Mouse (Mus musculus) left cerebral cortex, adult 18-20 months (tissue): ENCODE data around the gene Tmem233. TPM values are rescaled to one million over a fixed set of nuclear protein-coding genes. Genes with fewer than 3 reads are reported as not detected.
A peak's percentile ranks its signal among the peaks of the same experiment; 100 is the strongest.

Source experiments
- DNase-seq, 2 experiments: peaks; one replicate each; pipeline ENCODE4 v3.0.0; 2021 to 2022; ENCODE audit warnings: low spot score in 2 of 2, mixed read lengths in 1 of 2
- total RNA-seq, 2 experiments: library from RNA; stranded (reverse); gene quantifications; 2 replicates each; pipeline ENCODE4 v1.2.3; 2021

Gene Tmem233
- total RNA-seq, 2 experiments from 2014 or later: not detected

DNA sequence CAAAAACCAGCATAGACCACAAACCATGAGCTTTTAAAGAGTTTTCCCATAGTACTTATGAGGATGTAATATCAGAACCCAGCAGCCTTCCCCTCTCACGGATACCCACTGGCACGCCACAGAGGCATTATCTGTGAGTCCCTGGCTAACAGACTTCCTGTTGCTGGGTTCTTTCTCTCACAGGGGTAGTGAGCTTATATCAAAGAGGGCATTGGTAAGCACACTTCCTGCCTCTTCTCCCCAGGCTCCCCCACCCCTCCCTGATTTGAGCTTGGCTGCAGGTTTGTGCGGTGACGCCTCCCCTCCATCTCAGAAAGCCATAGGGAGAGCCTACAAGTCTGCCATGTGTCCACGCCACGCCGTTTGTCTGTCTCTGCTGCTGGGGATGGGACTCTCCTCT is 54.0 kb downstream of the Tmem233 start:
- no peak for DNase-seq

DNA sequence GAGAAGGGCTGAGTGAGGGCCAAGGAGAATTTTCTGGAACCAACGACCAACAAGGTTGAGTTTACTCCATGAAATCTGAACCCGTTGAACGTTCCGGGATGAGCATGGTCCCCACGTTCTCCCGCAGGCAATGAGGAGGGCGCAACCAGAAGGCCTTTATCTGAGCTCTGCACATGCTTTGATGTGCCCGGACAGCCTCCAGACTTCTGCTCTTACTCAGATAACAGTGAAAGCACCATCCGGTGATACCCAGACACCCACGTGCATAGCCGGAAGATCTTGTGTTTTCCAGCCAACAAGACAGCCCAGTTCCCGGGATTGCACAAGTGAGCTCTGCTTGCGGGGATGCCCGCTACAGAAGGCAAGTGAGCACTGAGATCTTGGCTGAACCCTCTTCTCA is 56.5 kb downstream of the Tmem233 start:
- DNase-seq: no peak

DNA sequence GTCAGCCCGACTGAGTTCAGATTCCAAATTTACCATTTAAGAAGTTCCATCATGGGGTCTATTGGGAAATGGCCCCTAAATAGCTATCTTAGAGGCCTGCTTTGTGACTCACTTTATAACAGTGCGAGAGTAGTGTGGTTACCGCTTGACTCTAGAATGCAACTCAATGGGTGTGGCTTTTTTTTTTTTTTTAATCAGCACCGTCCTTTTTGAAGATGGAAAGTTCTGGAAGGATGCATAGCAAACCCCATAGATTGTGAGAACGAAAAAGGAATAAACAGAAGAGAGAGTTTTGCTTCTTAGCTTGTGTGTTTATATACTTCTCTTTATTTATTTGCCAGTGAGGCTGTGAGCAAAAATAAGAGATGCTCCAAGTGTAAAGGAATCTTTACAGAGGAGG is 56.9 kb downstream of the Tmem233 start:
- DNase-seq: no peak

DNA sequence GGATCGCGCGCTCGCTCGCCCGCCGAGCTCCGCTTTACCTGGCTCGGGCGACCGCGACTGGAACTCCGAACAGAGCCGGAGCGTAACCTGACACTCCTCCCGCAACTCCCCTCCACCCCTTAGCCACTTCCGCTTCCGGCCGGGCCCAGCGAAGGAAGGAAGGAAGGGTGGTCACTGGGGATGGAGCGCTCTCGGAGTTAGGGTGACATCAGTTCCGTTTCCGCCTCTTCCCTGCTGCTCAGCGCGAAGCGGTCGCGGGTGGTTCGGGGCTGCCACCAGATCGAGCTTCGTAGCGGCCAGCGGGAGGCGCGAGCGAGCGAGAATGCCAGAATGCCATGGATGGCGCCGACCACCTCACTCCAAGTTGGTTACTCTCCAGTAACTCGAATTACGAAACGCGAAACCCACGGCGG is 58.7 kb downstream of the Tmem233 start, which contains the start of gene Prkab1:
Gene Prkab1, minus strand, starts transcription at position 182 of the 413 bp plus-strand sequence.
- peak; percentile 87 to 93 for DNase-seq

DNA sequence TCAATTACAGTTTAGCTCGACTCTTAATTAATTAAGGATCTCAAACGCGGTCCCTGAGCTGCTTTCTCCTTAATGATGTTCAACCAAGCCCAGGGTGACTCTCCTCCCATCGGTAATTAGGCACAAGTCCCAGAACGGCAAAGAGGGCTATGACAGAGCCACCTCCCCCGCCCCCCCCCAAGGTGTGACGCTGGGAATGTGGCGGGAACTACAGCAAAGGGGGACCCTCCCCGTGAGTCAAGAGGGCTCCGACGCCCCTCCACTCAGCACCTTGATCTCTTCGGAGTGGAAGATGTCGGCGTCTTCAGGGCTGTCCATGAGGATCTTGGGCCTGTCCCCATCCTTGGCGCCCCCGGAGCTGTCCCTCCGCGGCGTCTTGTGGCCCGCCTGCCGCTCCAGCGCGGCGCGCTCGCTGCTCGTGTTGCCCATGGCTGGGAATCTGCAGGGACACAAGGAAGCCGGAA is 59.2 kb downstream of the Tmem233 start:
- no peak for DNase-seq

DNA sequence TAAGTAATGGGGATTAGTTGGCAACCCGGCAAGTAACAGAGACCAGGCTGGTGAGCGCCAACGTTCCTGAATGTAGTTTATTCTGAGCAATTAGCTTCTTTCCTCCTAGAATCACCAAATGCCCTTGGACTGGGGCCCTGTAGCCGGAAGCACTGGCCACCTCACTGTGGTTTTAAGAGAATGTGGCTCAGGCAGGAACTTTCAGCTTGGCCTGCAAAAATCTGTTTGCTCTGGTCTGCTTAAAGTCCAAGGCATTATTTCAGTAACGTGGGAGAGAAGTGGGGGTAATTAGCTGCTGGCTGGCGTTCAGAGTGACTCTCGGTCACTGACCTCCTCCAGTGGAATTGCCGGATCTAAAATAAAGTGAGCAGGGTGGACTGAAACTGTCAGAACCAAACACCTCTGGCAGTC is 59.8 kb downstream of the Tmem233 start:
- DNase-seq: no peak

DNA sequence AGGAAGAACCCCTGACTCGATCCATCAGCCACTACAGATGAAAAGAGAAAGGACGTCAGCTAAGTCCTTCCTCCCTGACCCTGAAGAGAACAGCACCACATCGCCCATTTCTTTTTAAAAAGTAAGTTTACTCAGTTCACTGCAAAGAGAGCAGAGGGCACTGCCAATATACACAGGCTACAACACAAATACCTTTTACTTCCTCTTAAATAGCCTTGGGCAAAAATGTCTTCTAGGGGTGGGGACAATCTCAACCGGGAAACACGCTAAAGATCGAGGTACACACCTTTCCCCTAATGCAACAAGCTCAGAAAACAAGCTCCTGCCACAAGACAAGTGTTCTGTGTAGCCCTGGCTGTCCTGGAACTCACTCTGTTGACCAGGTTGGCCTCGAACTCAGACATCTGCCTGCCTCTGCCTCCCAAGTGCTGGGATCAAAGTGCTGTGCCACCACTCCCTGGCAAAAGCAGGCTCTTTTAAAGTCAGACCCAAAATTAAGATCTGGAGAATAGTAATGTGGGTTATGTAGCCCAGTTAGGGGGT is 60.3 kb downstream of the Tmem233 start:
- DNase-seq: no peak

DNA sequence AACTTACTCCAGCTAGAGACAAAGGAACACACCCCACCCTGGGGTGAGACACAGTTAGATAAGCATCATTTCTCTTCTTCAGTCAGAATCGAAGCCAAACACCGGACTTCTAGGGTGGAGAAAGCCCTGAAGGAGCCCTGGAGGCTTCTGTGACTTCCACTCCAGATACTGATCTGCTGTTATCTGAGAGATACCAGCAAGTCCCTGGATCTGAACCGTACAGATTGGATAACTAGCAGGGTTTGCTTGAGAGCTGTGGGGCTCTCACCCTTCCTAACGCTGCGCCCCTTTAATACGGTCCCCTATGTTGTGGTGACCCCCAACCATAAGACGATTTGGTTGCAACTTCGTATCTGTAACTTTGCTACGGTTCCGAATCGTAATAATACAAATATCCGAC is 60.9 kb downstream of the Tmem233 start:
- DNase-seq: no peak

DNA sequence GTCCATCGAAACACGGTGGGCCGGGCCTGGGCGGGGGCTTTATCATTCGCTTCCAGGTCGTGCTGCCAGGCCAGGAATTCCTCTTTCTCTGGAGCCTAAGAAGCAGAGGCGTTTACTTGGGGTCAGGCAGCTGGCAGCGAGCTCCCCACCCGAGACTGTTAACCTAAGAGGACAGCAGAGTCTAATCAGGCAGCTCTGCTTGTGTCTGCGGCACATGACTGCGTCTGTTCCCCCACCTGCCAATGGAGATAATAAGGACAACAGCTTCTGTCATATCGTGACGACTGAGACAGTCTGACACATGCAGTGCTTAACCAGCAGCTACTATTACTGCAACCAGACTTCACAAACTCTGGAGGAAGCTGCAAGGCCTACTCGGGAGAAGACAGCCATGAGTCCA is 61.5 kb downstream of the Tmem233 start:
- DNase-seq: no peak

DNA sequence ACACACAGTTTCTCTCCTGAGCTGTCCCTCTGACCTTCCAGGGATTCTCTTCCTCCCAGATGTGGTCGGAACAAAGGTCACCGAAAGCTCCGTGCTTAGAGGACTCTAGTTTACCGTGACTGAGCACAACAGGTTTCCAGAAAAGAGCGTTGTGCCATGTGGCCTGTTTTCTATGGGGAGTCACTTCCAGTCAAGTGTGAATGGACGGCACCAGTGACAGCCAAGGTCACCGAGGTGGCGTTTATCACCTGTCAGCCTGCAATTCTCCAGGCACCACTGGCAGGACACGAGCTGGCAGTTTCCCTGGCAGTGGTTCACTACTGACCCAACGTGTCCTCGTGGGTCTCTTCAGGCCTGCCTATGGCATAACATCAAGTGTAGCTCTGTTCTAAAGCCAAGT is 63.7 kb downstream of the Tmem233 start:
- DNase-seq: no peak

DNA sequence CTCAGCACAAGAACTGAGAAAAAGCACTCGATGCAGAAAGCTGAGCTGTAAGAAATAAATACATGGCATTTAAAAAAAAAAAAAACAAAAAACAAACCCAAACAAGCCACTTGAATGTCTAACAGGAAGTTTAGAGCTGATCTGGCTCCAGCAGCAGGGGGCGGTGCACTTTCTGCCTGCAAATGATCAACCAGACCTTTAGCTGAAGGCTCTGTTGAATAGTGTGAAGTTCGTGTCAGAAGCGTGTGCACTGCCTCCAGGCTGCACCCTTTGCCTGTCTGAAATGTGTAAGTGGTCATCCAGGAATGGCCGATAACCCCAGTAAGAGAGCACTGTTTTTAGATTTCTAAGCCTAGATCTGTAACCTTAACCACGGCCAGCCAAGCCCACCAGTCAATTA is 64.3 kb downstream of the Tmem233 start:
- no peak for DNase-seq

DNA sequence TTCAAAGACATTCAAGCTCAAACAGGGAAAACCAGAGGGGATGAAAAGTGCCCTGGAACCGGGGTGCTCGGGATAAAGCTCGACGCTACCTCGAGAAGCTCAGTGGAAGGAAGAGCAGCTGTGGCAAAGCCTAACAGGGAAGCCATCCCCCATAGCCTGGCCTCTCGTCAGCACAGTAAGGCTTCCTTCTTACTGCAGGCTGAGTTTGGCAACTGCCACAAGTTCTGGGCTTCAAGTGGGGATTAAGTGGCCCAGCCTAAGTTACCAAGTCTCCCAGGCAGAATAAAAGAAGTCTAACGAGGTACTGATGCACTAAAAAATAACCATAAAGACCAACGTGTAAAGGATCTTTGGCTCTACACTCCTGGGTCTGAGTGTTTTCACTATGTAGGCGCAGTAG is 64.8 kb downstream of the Tmem233 start:
- no peak for DNase-seq

DNA sequence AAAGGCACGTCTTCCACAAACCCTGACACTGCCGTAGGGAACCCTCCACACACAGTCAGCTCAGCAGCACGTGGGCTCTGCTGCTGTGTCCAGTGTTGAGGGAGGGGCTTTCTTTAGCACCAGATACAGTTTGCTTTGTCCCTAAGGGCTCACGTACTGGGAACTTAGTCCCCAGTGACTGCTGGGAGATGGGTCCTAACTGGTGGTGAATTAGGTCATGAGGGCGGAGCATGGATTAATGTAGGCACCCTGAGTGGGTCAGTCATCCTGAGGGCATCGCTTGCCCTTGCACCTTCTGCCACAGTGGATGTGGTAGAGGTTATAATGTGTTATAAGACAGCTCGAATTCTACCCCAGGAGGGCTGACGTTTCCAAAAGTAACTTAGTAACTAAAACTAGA is 65.7 kb downstream of the Tmem233 start:
- no peak for DNase-seq

DNA sequence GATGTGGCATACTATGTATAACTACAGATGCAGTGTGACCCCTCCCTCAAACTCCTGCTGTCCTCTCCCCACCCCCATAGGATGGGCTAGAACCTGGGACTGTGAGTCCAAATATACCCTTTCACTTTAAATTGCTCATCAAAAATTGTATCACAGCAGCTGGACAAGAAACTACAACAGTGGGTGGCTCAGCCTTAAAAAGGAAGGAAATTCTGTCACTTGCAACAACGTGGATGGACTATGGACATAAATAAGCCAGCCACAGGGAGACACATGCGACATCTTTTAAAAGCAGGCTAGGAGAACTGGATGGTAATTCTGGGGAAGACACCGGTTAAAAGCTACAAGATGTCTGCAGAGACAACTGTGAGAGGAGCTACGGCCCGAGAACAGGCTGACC is 66.5 kb downstream of the Tmem233 start:
- no peak for DNase-seq

DNA sequence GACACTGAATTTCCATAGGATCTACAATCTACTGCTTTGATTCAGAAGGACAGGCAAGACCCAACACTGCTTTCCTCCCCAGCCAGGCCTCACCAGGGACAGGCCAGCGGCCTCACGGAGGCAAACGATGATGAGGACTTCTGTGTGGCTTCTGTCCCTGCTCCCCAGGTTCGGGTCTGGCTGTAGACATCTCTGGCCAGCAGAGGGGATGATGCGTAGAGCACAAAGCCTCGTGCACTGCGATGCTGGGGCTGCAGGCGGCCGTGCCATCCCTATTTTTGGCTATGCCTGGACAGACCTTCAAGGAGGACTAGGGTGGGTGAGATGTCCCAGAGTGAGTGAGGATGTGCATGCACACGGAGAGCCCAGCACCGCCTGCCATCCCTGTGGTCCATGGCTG is 68.8 kb downstream of the Tmem233 start:
- DNase-seq: no peak

DNA sequence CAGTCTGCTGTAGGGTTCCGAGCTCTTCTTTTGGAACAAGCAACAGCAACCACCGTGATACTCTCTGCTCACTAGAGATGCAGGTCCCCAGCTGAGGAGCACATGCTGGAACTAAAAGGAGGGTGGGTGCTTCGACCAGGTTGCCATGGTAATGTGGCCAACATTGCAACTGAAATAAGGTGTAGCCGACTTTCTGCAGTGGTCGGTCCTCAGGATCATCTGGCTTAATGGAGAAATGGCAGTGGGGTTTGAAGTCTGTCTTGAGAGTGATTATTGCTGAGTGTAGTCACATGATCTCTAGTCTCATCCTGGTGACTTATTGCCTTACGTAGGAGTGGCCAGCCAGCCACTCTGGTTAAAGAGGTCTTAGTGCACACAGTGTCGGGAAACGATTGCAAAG is 69.2 kb downstream of the Tmem233 start:
- DNase-seq: no peak

DNA sequence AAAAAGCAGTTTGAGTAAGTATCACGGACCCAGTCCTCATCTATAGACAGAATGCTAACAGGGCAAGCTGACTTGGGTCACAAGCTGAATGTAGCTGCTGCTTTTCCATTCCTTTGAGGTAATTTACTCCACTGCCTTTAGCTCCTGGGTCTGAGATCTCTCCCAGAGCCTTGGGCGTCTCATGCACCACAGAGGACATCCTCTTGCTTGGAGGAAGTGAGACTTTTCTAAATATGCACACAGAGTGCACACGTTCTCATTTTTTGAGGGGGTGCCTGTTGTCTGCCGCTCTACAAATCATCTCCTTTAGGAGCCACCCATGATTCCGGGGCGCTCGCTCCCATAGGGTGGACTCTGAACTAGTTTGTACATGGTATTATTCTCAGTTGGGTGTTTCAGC is 70.5 kb downstream of the Tmem233 start:
- no peak for DNase-seq

DNA sequence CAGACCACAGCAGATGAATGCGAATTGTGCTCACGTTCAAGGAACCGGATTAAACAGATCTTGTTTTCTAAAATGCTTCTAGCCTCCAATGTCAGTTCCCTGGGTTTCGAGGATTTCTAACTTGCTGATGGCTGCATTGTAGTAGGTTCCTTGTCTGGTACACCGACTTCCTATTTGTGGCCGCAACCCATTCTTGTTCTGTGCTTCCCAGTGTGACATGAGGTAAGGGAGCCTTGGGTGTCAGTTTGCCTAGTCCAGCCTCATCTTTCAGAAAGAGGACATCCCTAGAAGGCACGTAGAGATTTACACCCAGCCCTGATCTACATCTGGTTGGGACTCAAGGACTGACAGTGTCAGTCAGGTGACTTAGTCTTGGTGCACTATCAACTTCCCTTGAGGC is 71.3 kb downstream of the Tmem233 start:
- DNase-seq: no peak

DNA sequence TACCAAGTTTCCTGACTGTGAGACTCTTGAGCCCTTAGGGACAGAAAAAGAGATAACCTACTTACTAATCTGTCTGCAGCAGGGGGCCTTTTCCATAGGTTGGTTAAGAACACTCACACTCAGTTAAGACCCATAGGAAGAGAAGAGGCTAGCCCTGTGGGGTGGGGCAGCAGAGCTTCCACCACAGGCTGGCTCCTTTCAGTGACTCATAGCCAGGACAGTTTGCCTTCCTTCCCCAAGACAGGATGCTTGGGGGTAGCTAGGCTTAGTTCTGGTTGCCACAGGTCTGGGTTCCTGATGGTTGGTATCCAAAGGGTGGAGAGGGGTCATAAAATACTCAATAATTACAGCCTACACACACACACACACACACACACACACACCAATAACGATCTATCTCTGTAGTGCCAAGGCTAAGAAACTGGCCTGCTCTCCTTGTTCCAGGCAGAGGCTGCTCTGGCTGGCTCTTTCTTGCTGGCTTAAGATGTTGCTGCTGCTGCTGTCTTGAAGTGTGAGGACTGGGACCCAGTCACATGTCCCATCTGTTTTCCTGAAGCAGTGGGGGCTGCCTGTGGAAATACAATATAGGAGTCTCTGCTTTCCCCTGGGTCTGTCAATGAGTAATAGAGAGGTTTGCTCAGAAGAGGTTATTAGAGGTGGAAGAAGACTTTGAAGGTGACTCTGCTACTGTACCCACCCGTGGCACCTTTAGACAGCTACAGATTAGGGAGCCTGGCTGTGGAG is 73.0 kb downstream of the Tmem233 start:
- DNase-seq: no peak

DNA sequence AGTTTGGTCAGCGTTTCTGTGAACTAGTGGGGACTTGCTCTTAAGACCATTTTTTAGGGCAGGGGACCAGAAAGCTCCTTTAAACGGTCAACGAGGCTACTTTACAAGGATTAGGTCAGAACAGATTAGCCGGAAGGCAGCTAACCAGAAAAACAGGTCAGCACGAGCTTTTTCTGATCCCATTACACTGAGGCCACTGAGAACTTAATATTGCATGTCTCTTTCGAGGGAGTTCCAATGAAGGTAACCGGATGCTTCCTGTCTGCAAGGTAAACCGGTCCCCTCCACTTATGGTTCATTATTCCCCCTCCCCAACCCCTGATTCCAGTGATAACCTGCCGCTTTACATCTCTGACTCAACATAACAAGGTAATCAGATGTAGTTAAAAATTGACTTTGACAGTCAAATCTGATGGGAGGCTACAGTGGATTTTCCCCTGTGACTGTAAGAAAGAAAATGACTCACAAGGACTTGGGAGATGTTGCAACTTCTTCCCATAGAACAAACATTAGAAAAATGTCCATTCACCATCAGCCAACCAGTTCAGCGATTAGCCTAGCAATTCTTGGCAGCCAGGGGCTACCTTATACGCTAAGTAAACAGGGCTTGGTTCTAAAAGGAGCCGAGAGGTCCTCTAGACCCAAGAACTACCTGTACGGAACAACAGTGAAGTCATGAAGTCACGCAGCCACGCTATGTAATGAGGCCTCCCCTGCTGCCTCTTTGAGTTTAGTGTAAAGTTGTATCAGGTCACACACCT is 73.8 kb downstream of the Tmem233 start:
- DNase-seq: no peak

DNA sequence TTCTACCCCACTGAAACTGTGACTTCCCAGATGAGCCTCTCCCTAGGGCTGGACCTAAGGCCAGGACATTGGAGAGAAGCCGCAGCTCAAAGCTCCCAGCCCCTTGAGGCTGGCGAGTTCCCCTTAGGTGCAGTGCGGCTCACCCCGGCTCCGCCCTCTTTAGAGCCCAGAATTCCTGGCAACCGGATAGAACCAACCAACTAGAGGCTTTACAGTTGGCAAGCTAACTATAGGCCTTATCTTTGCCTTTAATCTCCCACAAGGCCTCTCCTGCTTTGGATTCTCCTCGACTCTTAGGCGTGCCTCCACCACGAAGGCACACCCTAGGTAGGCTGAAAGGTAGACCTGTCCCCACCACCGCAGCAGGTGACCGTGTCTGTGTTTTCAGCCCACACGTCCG is 75.3 kb downstream of the Tmem233 start:
- DNase-seq: no peak

DNA sequence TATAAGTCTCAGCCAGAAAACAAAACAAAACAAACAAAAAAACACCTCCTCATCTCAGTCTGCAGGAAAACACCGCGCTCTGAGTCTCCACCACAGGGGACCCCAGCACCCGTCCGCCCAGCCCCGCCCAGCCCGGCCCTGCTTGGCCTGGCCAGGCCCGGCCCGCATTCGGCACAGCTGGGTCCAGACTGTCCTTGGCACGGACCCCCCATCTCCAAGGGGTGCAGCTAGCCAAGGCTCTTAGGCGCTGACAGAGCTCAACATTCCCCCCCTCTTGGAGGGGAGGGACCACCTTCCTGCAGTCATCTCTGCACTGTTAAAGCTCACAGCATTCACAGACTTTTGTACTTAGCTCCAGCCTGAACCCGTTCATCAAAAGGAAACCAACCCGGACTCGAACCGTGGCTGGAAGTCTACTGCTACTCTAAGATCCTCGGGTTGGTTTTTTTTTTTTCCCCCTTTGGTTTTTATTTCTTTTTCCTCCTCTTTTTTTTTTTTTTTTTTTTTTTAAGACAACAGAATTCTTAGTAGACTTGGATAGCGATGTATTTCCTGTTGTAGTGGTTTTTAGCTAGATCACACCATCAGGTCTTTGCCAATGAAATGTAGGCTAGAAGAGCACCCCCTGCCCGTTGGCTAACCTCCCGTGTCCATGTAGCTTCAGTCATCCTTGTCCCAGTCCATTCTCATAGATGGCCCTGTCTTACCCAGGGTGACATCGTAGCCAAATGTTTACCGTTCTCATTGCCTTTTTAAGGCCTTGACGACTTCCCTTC is 76.5 kb downstream of the Tmem233 start:
- no peak for DNase-seq
